Mouse (Mus musculus): ENCODE data around the gene Cyba. TPM values are rescaled to one million over a fixed set of nuclear protein-coding genes. Genes with fewer than 3 reads are reported as not detected.

Gene Cyba
- total RNA-seq, 2 experiments from 2014 or later: 42.8 to 105 TPM

DNA sequence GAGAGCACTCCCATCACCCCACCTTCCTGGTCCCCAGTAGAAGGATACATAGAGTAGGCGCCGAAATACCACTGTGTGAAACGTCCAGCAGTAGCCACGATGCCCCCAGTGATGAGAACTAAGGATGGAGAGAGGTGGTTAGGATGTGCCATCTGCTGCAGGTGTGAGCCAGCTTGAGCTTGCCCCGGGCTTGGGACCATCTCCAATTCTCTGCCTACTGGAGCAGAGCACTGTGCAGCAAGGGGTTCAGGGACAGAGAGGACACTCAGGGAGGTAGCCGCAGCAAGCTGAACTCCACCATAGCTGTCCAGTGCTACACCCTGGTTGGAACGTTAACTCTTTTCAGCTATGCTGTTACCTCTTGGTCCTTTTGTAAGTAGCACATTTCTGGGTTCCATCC, 5.1 kb downstream of the Cyba start:
- ATAC-seq (replicated peaks; ENCODE audit: low FRiP score, poor library complexity, severe bottlenecking): no peak

- ATAC-seq (replicated peaks; ENCODE audit: low FRiP score, poor library complexity, severe bottlenecking): no peak
Observed at GRCm38 (mm10) chr8:122426145-122426544, 6.6 kb downstream of the Cyba start.

DNA sequence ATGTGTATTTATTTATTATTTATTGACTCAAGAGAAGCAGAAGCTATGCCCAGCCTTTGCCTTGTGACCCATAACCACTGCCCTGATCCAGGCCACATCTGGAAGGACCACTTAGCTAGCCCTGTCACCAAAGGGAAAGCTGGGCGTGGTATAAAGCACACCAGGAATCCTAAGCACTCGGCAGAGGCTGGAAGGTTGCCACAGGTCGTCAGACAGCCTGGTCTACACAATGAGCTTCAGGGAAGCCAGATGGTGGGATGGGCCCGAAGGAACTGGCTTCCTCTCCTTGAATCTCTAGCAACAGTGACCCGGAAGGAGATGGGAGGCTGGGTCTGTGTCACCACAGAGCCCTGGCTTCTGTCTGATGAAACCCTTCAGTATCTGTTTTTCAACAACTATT, 9.1 kb downstream of the Cyba start:
- no peak for ATAC-seq (replicated peaks; ENCODE audit: low FRiP score, poor library complexity, severe bottlenecking)

DNA sequence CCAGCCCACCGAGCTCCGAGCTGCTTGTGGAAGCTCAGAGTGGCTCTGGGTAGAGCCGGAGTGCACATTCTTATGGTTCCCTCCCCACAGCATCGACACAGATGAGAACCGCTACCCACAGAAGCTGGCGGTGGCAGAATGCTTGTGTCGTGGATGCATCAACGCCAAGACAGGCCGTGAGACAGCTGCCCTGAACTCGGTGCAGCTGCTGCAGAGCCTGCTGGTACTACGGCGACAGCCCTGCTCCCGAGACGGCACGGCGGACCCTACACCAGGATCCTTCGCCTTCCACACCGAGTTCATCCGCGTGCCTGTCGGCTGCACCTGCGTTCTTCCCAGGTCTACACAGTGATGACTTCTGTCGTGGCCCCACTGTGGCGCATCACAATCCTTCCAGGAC, 9.5 kb downstream of the Cyba start:
- ATAC-seq (replicated peaks; ENCODE audit: low FRiP score, poor library complexity, severe bottlenecking): no peak

- no peak for ATAC-seq (replicated peaks; ENCODE audit: low FRiP score, poor library complexity, severe bottlenecking)
Observed at GRCm38 (mm10) chr8:122421376-122422070, 11.2 kb downstream of the Cyba start, which contains the start of gene Il17c. Gene Il17c, plus strand, starts transcription at chr8:122422020.

DNA sequence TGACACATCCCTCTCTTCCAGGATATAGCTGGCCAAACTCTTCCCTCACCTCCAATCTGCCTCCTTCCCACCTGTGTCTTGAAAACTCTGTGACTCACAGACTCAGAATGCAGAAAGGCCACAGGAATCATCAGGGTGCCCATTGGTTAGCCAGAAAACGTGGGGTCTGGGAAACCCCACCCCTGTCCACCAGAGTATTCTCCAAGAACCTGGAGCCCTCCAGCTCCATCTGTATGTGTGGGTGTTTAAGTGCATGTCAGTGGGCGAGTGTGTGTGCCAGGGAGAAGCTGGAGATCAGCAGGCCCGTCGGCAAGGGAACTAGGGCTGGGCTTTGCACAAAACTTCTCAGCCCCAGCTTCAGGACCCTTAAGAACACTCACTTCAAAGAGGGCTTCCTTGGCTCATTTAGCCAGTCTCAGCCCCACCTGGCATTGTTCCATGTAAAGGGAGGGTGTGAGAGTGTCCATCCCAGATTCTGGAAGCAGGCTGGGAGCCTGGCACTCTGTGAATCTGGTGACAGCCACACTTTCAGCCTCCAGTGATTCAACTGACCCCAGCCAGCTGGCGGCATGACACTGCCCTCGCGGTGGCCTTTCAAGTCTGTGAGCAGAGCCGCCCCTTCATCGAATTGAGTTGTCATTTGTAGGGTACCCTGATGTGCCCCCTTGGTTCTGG, 12.7 kb downstream of the Cyba start:
- ATAC-seq (replicated peaks; ENCODE audit: low FRiP score, poor library complexity, severe bottlenecking): no peak

- no peak for ATAC-seq (replicated peaks; ENCODE audit: low FRiP score, poor library complexity, severe bottlenecking)
Observed at GRCm38 (mm10) chr8:122415554-122415953, 17.2 kb downstream of the Cyba start.

DNA sequence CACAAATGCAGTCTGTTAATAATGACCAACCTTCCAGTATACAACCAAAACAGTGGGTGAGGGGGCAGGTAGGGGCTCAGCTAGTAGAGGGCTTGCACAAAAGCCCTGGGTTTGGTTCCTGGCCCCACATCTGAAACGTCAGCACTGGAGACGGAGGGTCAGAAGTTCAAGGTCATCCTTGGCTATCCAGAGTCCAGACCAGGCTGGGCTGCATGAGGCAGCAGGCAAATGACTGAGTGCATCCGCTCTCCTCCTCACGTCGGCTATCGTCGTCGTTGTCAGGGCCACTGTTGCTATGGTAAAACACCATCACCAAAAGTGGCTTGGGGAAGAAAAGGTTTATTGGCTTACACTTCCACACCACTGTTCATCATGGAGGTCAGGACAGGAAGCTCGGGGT, 18.4 kb downstream of the Cyba start:
- no peak for ATAC-seq (replicated peaks; ENCODE audit: low FRiP score, poor library complexity, severe bottlenecking)

GRCm38 (mm10) chr8:122407678-122408077, 25.1 kb downstream of the Cyba start:
- no peak for ATAC-seq (replicated peaks; ENCODE audit: low FRiP score, poor library complexity, severe bottlenecking)

GRCm38 (mm10) chr8:122405146-122405805, 27.5 kb downstream of the Cyba start:
- ATAC-seq (replicated peaks; ENCODE audit: low FRiP score, poor library complexity, severe bottlenecking): no peak

- ATAC-seq (replicated peaks; ENCODE audit: low FRiP score, poor library complexity, severe bottlenecking): no peak
Observed at GRCm38 (mm10) chr8:122398186-122398585, 34.5 kb downstream of the Cyba start.

DNA sequence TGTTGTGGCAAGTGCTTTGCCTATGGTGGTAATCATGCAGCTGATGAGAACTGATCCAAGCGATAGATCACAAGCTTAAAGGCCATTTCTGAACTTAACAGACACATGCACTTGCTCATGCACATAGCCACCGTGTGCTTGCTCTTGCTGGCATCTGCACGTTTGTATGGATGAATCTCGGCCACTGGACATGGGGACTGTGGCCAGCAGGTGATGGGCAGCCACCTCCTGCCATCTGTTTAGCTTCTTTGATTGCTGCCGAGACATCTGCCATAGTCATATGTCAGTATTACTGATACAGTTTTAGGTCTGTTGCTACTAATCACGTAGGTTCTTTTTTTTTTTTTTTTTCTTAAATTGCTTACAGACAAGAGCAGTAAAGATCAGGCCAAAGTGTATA, 37.4 kb downstream of the Cyba start:
- ATAC-seq (replicated peaks; ENCODE audit: low FRiP score, poor library complexity, severe bottlenecking): no peak

DNA sequence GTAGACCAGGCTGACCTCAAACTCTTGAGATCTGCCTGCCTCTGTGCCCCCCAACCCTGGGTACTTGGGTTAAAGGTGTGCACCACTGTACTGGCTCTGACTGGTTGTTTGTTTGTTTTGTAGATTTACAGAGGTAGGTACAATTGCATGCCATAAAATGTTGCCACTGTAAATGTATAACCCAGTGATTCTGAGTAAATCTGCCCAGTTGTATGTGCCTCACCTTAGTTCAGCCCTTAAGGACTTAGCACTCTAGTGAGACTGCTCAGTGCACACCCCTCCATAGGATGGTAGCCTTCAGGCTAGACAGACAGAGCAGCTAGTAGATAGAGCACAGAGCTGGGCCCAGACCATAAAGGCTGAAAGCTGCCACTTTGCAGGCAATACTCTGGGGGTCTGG, 39.0 kb downstream of the Cyba start:
- no peak for ATAC-seq (replicated peaks; ENCODE audit: low FRiP score, poor library complexity, severe bottlenecking)

DNA sequence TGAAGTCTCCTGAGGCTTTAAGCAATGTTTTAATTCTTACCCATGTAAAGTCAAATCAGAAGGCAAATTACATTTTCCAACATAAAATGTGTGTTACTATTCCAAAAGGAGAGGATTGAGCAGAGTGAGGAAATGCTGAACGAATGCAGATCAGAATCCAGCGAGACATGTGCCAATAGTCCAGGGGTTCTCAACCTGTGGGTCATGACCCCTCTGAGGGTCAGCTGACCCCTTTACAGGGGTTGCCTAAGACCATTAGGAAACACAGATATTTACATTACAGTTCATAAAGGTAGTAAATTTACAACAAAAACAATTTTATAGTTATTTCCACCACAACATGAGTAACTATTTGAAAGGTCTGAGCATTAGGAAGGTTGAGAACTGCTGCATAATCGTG, 42.0 kb downstream of the Cyba start:
- ATAC-seq (replicated peaks; ENCODE audit: low FRiP score, poor library complexity, severe bottlenecking): no peak

DNA sequence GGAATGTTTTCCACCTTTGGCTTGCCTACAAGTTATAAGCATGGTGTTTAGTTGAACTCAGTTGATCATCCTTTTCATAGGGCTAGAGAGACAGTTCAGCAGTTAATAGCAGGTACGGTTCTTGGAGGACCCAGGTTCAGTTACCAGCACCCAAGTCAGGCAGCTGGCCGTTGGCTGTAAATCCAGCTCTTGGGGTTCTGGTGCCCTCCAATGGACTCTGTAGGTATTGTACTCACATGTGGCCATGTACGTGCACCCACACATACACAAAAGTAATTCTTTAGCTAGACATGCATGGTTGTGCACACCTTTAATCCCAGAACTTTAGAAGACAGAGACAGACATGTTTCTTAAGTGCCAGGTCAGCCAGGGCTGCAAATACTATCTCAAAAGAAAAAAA, 43.4 kb downstream of the Cyba start:
- ATAC-seq (replicated peaks; ENCODE audit: low FRiP score, poor library complexity, severe bottlenecking): no peak

DNA sequence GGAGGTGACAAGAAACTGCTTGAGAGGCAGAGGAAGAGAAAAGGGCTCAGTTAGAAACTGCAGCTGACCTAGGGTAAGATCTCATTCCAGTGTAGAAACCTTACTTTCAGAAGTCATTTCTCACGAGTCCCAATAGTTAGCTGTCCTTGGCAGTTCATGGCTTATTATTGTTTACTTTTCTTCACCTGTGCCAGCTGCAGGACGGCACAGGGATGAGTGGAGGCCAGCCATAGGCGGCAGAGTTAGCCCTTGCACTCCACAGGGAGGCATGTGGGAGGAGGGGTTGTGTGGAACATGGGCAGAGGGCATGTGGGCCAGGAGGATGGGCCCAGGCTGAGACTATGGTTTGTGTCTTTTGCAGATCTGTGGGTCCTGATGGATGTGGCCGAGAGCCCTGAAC, 49.7 kb downstream of the Cyba start:
- no peak for ATAC-seq (replicated peaks; ENCODE audit: low FRiP score, poor library complexity, severe bottlenecking)

DNA sequence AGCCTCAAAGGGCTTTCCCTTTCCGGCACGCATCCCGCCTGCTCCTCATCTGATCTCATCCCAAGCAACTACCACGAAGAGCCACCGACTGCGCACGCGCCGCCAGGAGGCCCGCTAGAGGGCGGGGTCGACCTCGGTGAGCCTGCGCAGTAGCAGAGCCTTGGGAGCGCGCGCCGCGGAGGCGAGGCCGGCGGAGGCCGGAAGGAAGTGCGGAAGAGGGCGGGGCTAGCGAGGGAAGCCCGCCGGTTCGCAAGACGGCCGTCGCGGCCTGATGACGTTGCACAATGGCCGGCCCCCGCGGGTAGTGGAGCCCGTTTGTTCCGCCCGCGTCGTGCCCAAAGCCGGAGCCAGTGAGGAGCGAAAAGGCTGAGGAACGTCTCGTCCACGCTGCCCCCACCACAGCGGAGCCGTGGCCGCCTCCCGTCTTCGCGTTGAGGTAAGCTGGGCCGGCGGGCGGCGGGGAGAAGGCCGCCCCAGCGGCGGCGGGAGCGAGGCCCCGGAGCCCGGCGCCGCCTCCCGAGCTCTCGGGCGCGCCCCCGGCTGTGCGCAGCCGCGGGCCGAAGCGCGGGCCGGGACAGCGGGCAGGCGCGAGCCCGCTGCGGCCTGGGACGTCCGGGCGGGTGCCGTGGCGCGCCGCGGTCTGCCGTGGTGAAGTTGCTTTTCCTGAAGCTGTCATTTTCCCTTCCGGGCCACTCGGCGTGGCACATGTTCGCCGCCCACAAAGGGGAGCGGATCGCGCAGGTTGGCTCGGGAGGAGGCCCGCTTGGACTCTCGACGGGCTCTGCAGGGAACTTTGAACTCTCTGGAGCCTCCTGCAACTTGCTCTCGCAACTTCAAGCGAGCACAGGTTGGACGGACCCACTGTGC, 56.1 kb downstream of the Cyba start, which contains the start of gene Zc3h18:
Gene Zc3h18 (plus strand): TSS at position 245 of the 867 bp plus-strand sequence.
- ATAC-seq (replicated peaks; ENCODE audit: low FRiP score, poor library complexity, severe bottlenecking): peak; percentile 94

DNA sequence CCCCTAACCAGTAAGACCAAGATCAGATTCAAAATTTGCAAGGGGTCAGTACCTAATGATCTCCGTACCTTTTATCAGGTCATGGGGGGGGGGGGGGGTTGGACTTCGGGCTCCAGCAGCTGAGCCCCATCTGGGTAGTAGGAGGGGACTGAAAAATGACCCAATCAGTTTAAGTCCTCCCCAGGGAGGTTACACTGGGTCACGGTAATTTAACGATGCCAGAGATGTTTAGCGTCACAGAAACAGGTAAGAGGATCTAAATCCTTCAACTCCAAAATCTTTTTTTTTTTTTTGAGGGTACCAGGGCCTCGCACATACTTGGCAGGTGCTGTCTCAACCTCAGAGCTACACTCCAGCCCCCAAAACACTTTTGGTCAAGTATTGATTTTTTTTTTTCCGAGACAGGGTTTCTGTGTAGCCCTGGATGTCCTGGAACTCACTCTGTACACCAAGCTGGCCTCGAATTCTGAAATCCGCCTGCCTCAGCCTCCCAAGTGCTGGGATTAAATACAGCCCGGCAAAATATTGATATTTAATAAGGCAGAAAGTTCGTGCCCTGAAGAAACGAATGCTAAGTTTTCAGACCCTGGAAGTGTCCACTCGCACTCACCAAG, 56.9 kb downstream of the Cyba start:
- ATAC-seq (replicated peaks; ENCODE audit: low FRiP score, poor library complexity, severe bottlenecking): no peak; the same call in 1 of the 2 replicates

DNA sequence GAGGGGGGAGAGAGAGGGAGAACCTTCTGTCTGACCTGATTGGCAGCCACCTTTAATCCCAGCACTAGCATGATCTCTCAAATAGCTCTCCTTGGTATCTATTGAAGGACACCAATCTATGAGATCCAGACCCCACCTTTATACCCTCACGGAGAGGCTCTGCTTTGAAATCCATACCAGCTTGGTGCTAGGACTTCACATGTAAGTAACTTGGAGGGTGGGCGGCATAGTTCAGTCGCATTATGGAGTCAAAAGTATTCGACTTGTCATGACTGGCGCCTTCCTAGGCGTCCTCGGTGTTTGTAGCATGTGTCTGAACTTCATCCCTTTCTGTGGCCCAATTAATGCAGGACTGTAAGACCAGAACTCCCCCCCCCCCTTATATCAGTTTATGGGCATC, 57.4 kb downstream of the Cyba start:
- ATAC-seq (replicated peaks; ENCODE audit: low FRiP score, poor library complexity, severe bottlenecking): no peak

Data from erythroblast, adult 5-6 weeks (primary cell).